Mouse (Mus musculus) adrenal gland, postnatal 14 days (tissue): ENCODE measurements around the gene Ccl7. TPM values are rescaled to one million over a fixed set of nuclear protein-coding genes. Genes with fewer than 3 reads are reported as not detected.
A peak's percentile ranks its signal among the peaks of the same experiment; 100 is the strongest.

Source experiments
- DNase-seq: peaks from one replicate; pipeline ENCODE4 v3.0.0; 2021; ENCODE audit warnings: mixed read lengths
- total RNA-seq: library from RNA; stranded (reverse); gene quantifications from 2 replicates; pipeline ENCODE4 v1.2.3, GENCODE M21; 2021

Ccl7 gene
- total RNA-seq, 1 experiment from 2014 or later = not detected

GRCm38 (mm10) chr11:82035356-82035755, 10.2 kb upstream of the Ccl7 start, which contains the start of gene Ccl2:
Gene Ccl2 (plus strand): TSS chr11:82035571.
- DNase-seq = peak; percentile 81

- DNase-seq = no peak
Observed at GRCm38 (mm10) chr11:82035857-82036256, 9.7 kb upstream of the Ccl7 start.

GRCm38 (mm10) chr11:82038535-82038934, 7.0 kb upstream of the Ccl7 start, which contains the start of gene Gm17268:
Gene Gm17268 (minus strand): TSS chr11:82038562.
- no peak for DNase-seq

- DNase-seq = peak; percentile 32
Observed at GRCm38 (mm10) chr11:82039132-82039660, 6.3 kb upstream of the Ccl7 start.

GRCm38 (mm10) chr11:82041671-82042080, 3.8 kb upstream of the Ccl7 start:
- peak; percentile 8 for DNase-seq

- peak; percentile 67 for DNase-seq
Observed at GRCm38 (mm10) chr11:82047746-82048415, 2.4 kb downstream of the Ccl7 start.

- no peak for DNase-seq
Observed at GRCm38 (mm10) chr11:82053849-82054248, 8.3 kb downstream of the Ccl7 start.

GRCm38 (mm10) chr11:82057646-82058045, 12.1 kb downstream of the Ccl7 start, which contains the start of gene Ccl11:
Gene Ccl11 (plus strand): TSS chr11:82057823.
- DNase-seq = no peak

- DNase-seq = no peak
Observed at GRCm38 (mm10) chr11:82062226-82062625, 16.7 kb downstream of the Ccl7 start.

- DNase-seq = no peak
Observed at GRCm38 (mm10) chr11:82063454-82063853, 17.9 kb downstream of the Ccl7 start.

- DNase-seq = no peak
Observed at GRCm38 (mm10) chr11:82066953-82067571, 21.6 kb downstream of the Ccl7 start.

GRCm38 (mm10) chr11:82071076-82071475, 25.6 kb downstream of the Ccl7 start:
- DNase-seq = no peak

GRCm38 (mm10) chr11:82072374-82072773, 26.9 kb downstream of the Ccl7 start:
- DNase-seq = no peak

GRCm38 (mm10) chr11:82072984-82073383, 27.5 kb downstream of the Ccl7 start:
- no peak for DNase-seq

GRCm38 (mm10) chr11:82073686-82074085, 28.2 kb downstream of the Ccl7 start:
- DNase-seq = no peak

- DNase-seq = no peak
Observed at GRCm38 (mm10) chr11:82077031-82077430, 31.5 kb downstream of the Ccl7 start.

- no peak for DNase-seq
Observed at GRCm38 (mm10) chr11:82078136-82078730, 32.7 kb downstream of the Ccl7 start.

- no peak for DNase-seq
Observed at GRCm38 (mm10) chr11:82080865-82081264, 35.4 kb downstream of the Ccl7 start.

- DNase-seq = no peak
Observed at GRCm38 (mm10) chr11:82084360-82084759, 38.8 kb downstream of the Ccl7 start.
